Comparison of ENCODE assay signal across 17 mouse cellular contexts in genomic region chr11:104558065-104558464, GRCm38 (mm10). TPM values are rescaled to one million over a fixed set of nuclear protein-coding genes. Genes with fewer than 3 reads are reported as not detected.
"Had no signal": no experiment of that assay in that cellular context is flagged by ENCODE, and none has a peak within 500 bp of the region (broad histone marks: within the 10 kb centered on the region; RNA-seq: fewer than 3 reads in every experiment).

No protein-coding gene starts in this region.

- H3K4me2 ChIP-seq: limb, embryonic 12.5 days; liver, embryonic 13.5 days; lung, embryonic 15.5 days; midbrain, embryonic 11.5 days; midbrain, embryonic 15.5 days; neural tube, embryonic 13.5 days had no signal

- H3K9ac ChIP-seq: limb, embryonic 12.5 days; liver, embryonic 13.5 days; liver, postnatal 0 days; lung, embryonic 15.5 days; midbrain, embryonic 15.5 days; neural tube, embryonic 13.5 days had no signal

- H3K4me1 ChIP-seq: limb, embryonic 12.5 days; lung, embryonic 15.5 days; midbrain, embryonic 15.5 days; neural tube, embryonic 13.5 days had no signal

- H3K9me3 ChIP-seq: limb, embryonic 12.5 days; liver, embryonic 13.5 days; lung, embryonic 15.5 days; midbrain, embryonic 15.5 days; neural tube, embryonic 13.5 days had no signal

- H3K27ac ChIP-seq: limb, embryonic 12.5 days; liver, embryonic 13.5 days; lung, embryonic 15.5 days; macrophage; midbrain, embryonic 15.5 days; neural tube, embryonic 13.5 days had no signal

- H3K27me3 ChIP-seq: limb, embryonic 12.5 days; liver, embryonic 13.5 days; lung, embryonic 15.5 days; midbrain, embryonic 15.5 days; neural tube, embryonic 13.5 days had no signal

- DNase-seq: kidney, postnatal 10 days; liver; liver, embryonic 13.5 days; liver, postnatal 0 days; lung, postnatal 14 days; retina, postnatal 1 day; right cerebral cortex, postnatal 4 days; spleen, adult 18-20 months; thymus, adult 2 months; thymus, postnatal 25 days had no signal

- H3K4me3 ChIP-seq: limb, embryonic 12.5 days; liver, embryonic 13.5 days; lung, embryonic 15.5 days; megakaryocyte, embryonic 14.5 days; midbrain, embryonic 15.5 days; neural tube, embryonic 13.5 days had no signal

- H3K36me3 ChIP-seq: limb, embryonic 12.5 days; liver, embryonic 13.5 days; lung, embryonic 15.5 days; midbrain, embryonic 15.5 days; neural tube, embryonic 13.5 days had no signal

- ATAC-seq: liver, postnatal 0 days; midbrain, embryonic 15.5 days had no signal

RNA-seq across cellular contexts. Expression of gene Myl4, which starts 7.6 kb away (rescaled TPM):
- polyA plus RNA-seq: macrophage had no signal
